Mouse (Mus musculus) macrophage (primary cell): ENCODE data around the gene Wdr66. TPM values are rescaled to one million over a fixed set of nuclear protein-coding genes. Genes with fewer than 3 reads are reported as not detected.

Experiments
- polyA plus RNA-seq: library from polyadenylated mRNA; stranded (reverse); fragments of 250-400 nt; gene quantifications from 3 replicates; pipeline ENCODE4 v1.2.4, GENCODE M21; 2018; ENCODE audit warnings: inconsistent platforms

Wdr66 gene
- polyA plus RNA-seq, 1 experiment from 2014 or later, result 0.11 TPM

Other genes with a start within 250 kb of the Wdr66 start
- gene Orai1, start 237.0 kb upstream of the Wdr66 start, polyA plus RNA-seq, result 17.7 to 42.0 TPM (median 35.0 TPM) in 3 replicates
- not detected in 3 replicates for gene Morn3, start 205.1 kb upstream of the Wdr66 start, polyA plus RNA-seq
- 4.5 to 7.4 TPM (median 5.4 TPM) in 3 replicates for gene Tmem120b, start 183.7 kb upstream of the Wdr66 start, polyA plus RNA-seq
- 0.73 to 1.9 TPM (median 0.77 TPM) in 3 replicates for gene Rhof, start 119.4 kb upstream of the Wdr66 start, polyA plus RNA-seq
- 8.0 to 13.8 TPM (median 9.3 TPM) in 3 replicates for gene Setd1b, start 109.9 kb upstream of the Wdr66 start, polyA plus RNA-seq
- 13.6 to 18.6 TPM (median 16.4 TPM) in 3 replicates for gene Psmd9, start 82.7 kb upstream of the Wdr66 start, polyA plus RNA-seq
- not detected in 3 replicates for gene Hpd, start 69.4 kb upstream of the Wdr66 start, polyA plus RNA-seq
- 2.2 to 3.5 TPM (median 2.3 TPM) in 3 replicates for gene Bcl7a, start 91.7 kb downstream of the Wdr66 start, polyA plus RNA-seq
- gene Mlxip, start 142.7 kb downstream of the Wdr66 start, polyA plus RNA-seq, result 14.4 to 26.9 TPM (median 18.7 TPM) in 3 replicates
- not detected in 3 replicates for gene Lrrc43, start 237.2 kb downstream of the Wdr66 start, polyA plus RNA-seq
- not detected in 3 replicates for gene Il31, start 237.4 kb downstream of the Wdr66 start, polyA plus RNA-seq